ENCODE assay signal across 21 mouse cellular contexts in the genomic region with DNA sequence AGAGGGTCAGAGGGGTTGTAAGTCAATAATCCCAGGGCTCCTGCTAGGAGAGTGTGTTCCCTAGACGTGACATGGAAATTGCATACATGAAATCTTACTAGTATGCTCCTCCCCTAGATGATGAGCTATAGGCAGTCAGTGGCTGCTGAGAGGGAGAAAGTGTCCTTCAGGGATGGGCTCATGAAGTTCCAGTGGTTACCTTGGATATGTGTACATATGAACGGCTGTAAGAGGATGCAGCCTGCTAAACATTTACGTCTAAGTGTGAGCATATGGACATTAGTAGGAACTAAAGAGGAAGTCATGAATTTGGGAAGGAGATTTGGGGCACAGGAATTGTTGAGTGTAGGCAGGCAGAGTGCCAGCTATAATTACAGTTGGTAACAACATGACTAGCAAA. TPM values are rescaled to one million over a fixed set of nuclear protein-coding genes. Genes with fewer than 3 reads are reported as not detected.
DNase-seq lines count a peak whose midpoint lies in the region; ATAC-seq lines count a peak whose summit lies in the region.
"Had no signal": no experiment of that assay in that cellular context is flagged by ENCODE, and none has a peak within 500 bp of the region (broad histone marks: within the 10 kb centered on the region; RNA-seq: fewer than 3 reads in every experiment).

No protein-coding gene starts in this region.

- no peak for DNase-seq in forebrain, embryonic 11.5 days (ENCODE audit: low spot score)
- no peak for DNase-seq in heart, postnatal 10 days
- DNase-seq in NIH3T3 (ENCODE audit: low read depth): peak; percentile 5
- DNase-seq in right cerebral cortex, postnatal 25 days: no peak
- DNase-seq: adrenal gland, postnatal 36 days; cerebellum, postnatal 36 days; gastrocnemius, adult 2 months; heart, adult 11 months; left cerebral cortex, postnatal 4 days; lung, adult 18-20 months; lung, postnatal 4 days; midbrain, embryonic 14.5 days had no signal

- peaks cover 16% of the 10 kb centered on the region for H3K4me1 ChIP-seq in forebrain, embryonic 13.5 days
- no peaks in the 10 kb centered on the region for H3K4me1 ChIP-seq in forebrain, embryonic 11.5 days (replicated peaks; ENCODE audit: control insufficient read depth, insufficient read depth, low read length)
- peaks cover 17% of the 10 kb centered on the region for H3K4me1 ChIP-seq in heart, embryonic 16.5 days (ENCODE audit: control insufficient read depth, insufficient read depth, low read length)

- no peak overlapping the region for H3K27ac ChIP-seq in forebrain, embryonic 13.5 days
- H3K27ac ChIP-seq in forebrain, embryonic 11.5 days (ENCODE audit: low read depth, low read length): no peak overlapping the region
- H3K27ac ChIP-seq in heart, embryonic 16.5 days (ENCODE audit: low read length): peak overlapping the region; percentile 22
- H3K27ac ChIP-seq: embryonic facial prominence, embryonic 12.5 days; gastrocnemius, adult 2 months; hindbrain, embryonic 14.5 days; kidney, postnatal 0 days; layer of hippocampus, adult 2 months had no signal

- H3K9me3 ChIP-seq in forebrain, embryonic 13.5 days (replicated peaks): no peaks in the 10 kb centered on the region
- no peaks in the 10 kb centered on the region for H3K9me3 ChIP-seq in forebrain, embryonic 11.5 days (ENCODE audit: control insufficient read depth, low read length)
- no peaks in the 10 kb centered on the region for H3K9me3 ChIP-seq in heart, embryonic 16.5 days (replicated peaks; ENCODE audit: control insufficient read depth, low read length)
- H3K9me3 ChIP-seq: embryonic facial prominence, embryonic 12.5 days had no signal

- 78% methylated on average over 3 of the region's 3 CpGs for WGBS in forebrain, embryonic 13.5 days
- WGBS in forebrain, embryonic 11.5 days: 89% methylated on average over 3 of the region's 3 CpGs
- 34% methylated on average over 3 of the region's 3 CpGs for WGBS in heart, embryonic 16.5 days

- no peak overlapping the region for H3K4me2 ChIP-seq in forebrain, embryonic 13.5 days
- H3K4me2 ChIP-seq in forebrain, embryonic 11.5 days (ENCODE audit: low read depth, low read length, severe bottlenecking): no peak overlapping the region
- peak overlapping the region; percentile 15; the same call in 1 of the 2 replicates for H3K4me2 ChIP-seq in heart, embryonic 16.5 days (ENCODE audit: low read depth, low read length)
- H3K4me2 ChIP-seq: embryonic facial prominence, embryonic 12.5 days; hindbrain, embryonic 14.5 days had no signal

- H3K4me3 ChIP-seq in forebrain, embryonic 13.5 days: no peak overlapping the region
- H3K4me3 ChIP-seq in forebrain, embryonic 11.5 days (ENCODE audit: low read depth, low read length): no peak overlapping the region
- no peak overlapping the region for H3K4me3 ChIP-seq in heart, embryonic 16.5 days (ENCODE audit: low read length)
- H3K4me3 ChIP-seq: embryonic facial prominence, embryonic 12.5 days; gastrocnemius, adult 2 months; layer of hippocampus, adult 2 months; myocyte had no signal

- H3K27me3 ChIP-seq in forebrain, embryonic 13.5 days: no peaks in the 10 kb centered on the region
- H3K27me3 ChIP-seq in forebrain, embryonic 11.5 days (ENCODE audit: control insufficient read depth, insufficient read depth, low read length): no peaks in the 10 kb centered on the region
- H3K27me3 ChIP-seq in heart, embryonic 16.5 days (ENCODE audit: control insufficient read depth, insufficient read depth, low read length): no peaks in the 10 kb centered on the region
- H3K27me3 ChIP-seq: embryonic facial prominence, embryonic 12.5 days had no signal

- ATAC-seq in forebrain, embryonic 13.5 days: 0 out of 2 replicates have a peak, but pooled peaks have one; percentile 25
- no peak for ATAC-seq in forebrain, embryonic 11.5 days (replicated peaks; ENCODE audit: low FRiP score)
- no peak for ATAC-seq in heart, embryonic 16.5 days (replicated peaks; ENCODE audit: extremely low read depth, insufficient read depth, low FRiP score)
- peak; percentile 35; the same call in 1 of the 2 replicates for ATAC-seq in granulocyte monocyte progenitor cell, adult 5-6 weeks (replicated peaks; ENCODE audit: poor library complexity, severe bottlenecking)
- ATAC-seq: intestine, embryonic 16.5 days had no signal

- no peaks in the 10 kb centered on the region for H3K36me3 ChIP-seq in forebrain, embryonic 13.5 days (ENCODE audit: poor library complexity, severe bottlenecking)
- H3K36me3 ChIP-seq in forebrain, embryonic 11.5 days (ENCODE audit: control insufficient read depth, insufficient read depth, low read length): no peaks in the 10 kb centered on the region
- peaks cover 2% of the 10 kb centered on the region; the same call in 1 of the 2 replicates for H3K36me3 ChIP-seq in heart, embryonic 16.5 days (ENCODE audit: control insufficient read depth, insufficient read depth)
- H3K36me3 ChIP-seq: embryonic facial prominence, embryonic 12.5 days had no signal

- H3K9ac ChIP-seq in forebrain, embryonic 13.5 days: no peak overlapping the region
- no peak overlapping the region for H3K9ac ChIP-seq in forebrain, embryonic 11.5 days (ENCODE audit: low read length)
- no peak overlapping the region for H3K9ac ChIP-seq in heart, embryonic 16.5 days (ENCODE audit: low read length)
- H3K9ac ChIP-seq: embryonic facial prominence, embryonic 12.5 days; hindbrain, embryonic 14.5 days had no signal

- intact Hi-C loops in heart, postnatal 10 days (cut with DNase I): no loop called here

RNA-seq across cellular contexts. Expression of gene Ube2e3, which starts 38.0 kb away (rescaled TPM):
- polyA plus RNA-seq in forebrain, embryonic 13.5 days (2015; fragmentation: Nextera tagmentation; extraction: Ambion mirVana): 268 and 271 TPM in 2 replicates
- polyA plus RNA-seq in forebrain, embryonic 11.5 days (2014; fragmentation: Nextera tagmentation; extraction: Ambion mirVana): 248 and 256 TPM in 2 replicates
- 111 and 112 TPM in 2 replicates for polyA plus RNA-seq in heart, embryonic 16.5 days (2015; fragmentation: Nextera tagmentation; extraction: Ambion mirVana)
- total RNA-seq in heart, postnatal 10 days (2021): 10 to 100 TPM; 68.1 to 73.4 TPM
- total RNA-seq in granulocyte monocyte progenitor cell, adult 5-6 weeks (2014; fragmentation: Nextera tagmentation): 50.5 and 62.7 TPM in 2 replicates
- 39.7 and 40.2 TPM in 2 replicates for total RNA-seq in granulocyte monocyte progenitor cell, adult 5-6 weeks (2017)

Comparison
In these comparisons a context has a peak if more than half of its experiments do, and no peak if none do; other contexts are left out.
1. ATAC-seq: peak in forebrain, embryonic 13.5 days (single experiment) and granulocyte monocyte progenitor cell, adult 5-6 weeks (single experiment); none in forebrain, embryonic 11.5 days (single experiment) and heart, embryonic 16.5 days (single experiment).